Mouse (Mus musculus): Measurements from ENCODE around the gene 9230112D13Rik. TPM values are rescaled to one million over a fixed set of nuclear protein-coding genes. Genes with fewer than 3 reads are reported as not detected.
A peak's percentile ranks its signal among the peaks of the same experiment; 100 is the strongest.

9230112D13Rik gene
- total and polyA plus RNA-seq, 3 experiments = 1.6 to 1.9 (median 1.7) TPM

DNA sequence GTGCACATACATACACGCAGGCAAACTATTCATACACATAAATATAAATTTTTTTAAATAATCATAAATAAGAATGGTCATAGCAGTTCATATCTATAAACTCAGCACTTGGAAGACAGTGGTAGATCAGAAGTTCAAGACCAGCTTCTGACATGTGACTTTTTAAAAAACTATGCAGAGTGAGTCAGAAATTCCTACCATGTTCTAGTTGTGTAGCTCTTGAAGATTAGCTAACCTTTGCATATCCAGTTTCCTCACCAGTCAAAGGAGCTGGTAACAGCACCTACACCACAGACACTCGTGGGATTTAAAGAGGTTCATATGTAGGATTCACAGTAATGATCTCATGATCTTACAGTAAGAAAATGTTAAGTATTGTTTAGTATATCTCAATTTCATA lies 29.9 kb downstream of the 9230112D13Rik start:
- in situ Hi-C loops (cut with MboI; ENCODE audit: low pct_ligation_motif_present, low pct_unique_long_range_greater_than_20kb, low sequenced_read_pairs) (loop anchor here (10.0 kb wide), 1 partner anchor 48 kb away; no protein-coding TSS in a partner anchor), dilution Hi-C loops (cut with MboI; ENCODE audit: extremely low pct_ligation_motif_present, extremely low pct_unique_long_range_greater_than_20kb, low sequenced_read_pairs) (no loop called here)
- Histone ChIP-seq H3K4me1 (ENCODE audit: control insufficient read depth in 1 of 2, insufficient read depth in 2 of 2) (peaks cover 13 to 91% of the 10 kb centered on the region in 2 experiments), H3K36me3 (replicated peaks in 1 of 2; ENCODE audit: control insufficient read depth in 1 of 2, insufficient read depth in 1 of 2, low read length in 1 of 2) (peaks cover 0 to 2% of the 10 kb centered on the region in 2 experiments), H3K4me2 (ENCODE audit: insufficient read depth, low read depth, poor library complexity, severe bottlenecking) (no peak overlapping the region; the same call in 1 of the 2 replicates), H3K27me3 (replicated peaks) (no peaks in the 10 kb centered on the region), H3K4me3 (replicated peaks in 1 of 3; ENCODE audit: low read depth in 2 of 3, low read length in 2 of 3, poor library complexity in 1 of 3) (no peak overlapping the region), H3K9me3 (replicated peaks; ENCODE audit: low read length) (no peaks in the 10 kb centered on the region), H3K9ac (ENCODE audit: insufficient read depth, low read depth) (no peak overlapping the region), H3K27ac (ENCODE audit: insufficient read depth, low read depth) (no peak overlapping the region), H3K79me2 (replicated peaks; ENCODE audit: control insufficient read depth, extremely low read depth, insufficient read depth, poor library complexity, severe bottlenecking) (peaks cover 78% of the 10 kb centered on the region)
- TF ChIP-seq JUND (conservative IDR thresholded peaks at IDR 0.05; ENCODE audit: low read depth, low read length) (peak; percentile 94), EP300 (IDR thresholded peaks at IDR 0.05; ENCODE audit: low read length) (peak; percentile 76), TBP (conservative IDR thresholded peaks at IDR 0.05; ENCODE audit: low read depth, low read length) (no peak), ELF1 (IDR thresholded peaks at IDR 0.05; ENCODE audit: low read depth, low read length) (no peak), HCFC1 (IDR thresholded peaks at IDR 0.05; ENCODE audit: low read depth, low read length) (no peak), GABPA (IDR thresholded peaks at IDR 0.05; ENCODE audit: insufficient replicate concordance, low read depth, low read length) (no peak), SMC3 (IDR thresholded peaks at IDR 0.05; ENCODE audit: low read depth, low read length) (no peak), CTCF (conservative IDR thresholded peaks at IDR 0.05 in 1 of 2, IDR thresholded peaks at IDR 0.05 in 1 of 2; ENCODE audit: low read depth in 2 of 2, low read length in 2 of 2) (no peak), RCOR1 (conservative IDR thresholded peaks at IDR 0.05; ENCODE audit: low read depth, low read length) (no peak), MYC (IDR thresholded peaks at IDR 0.05; ENCODE audit: low read depth, low read length) (peak; percentile 68; the same call in 1 of the 2 replicates), JUN (IDR thresholded peaks at IDR 0.05; ENCODE audit: insufficient read depth, low read depth, low read length) (peak; percentile 90), E2F4 (IDR thresholded peaks at IDR 0.05; ENCODE audit: insufficient replicate concordance, low read depth, low read length) (no peak), ETS1 (conservative IDR thresholded peaks at IDR 0.05; ENCODE audit: low read depth, low read length) (peak; percentile 67), NELFE (IDR thresholded peaks at IDR 0.05; ENCODE audit: low read depth, low read length) (no peak), CHD2 (IDR thresholded peaks at IDR 0.05; ENCODE audit: low read length) (no peak), ZKSCAN1 (IDR thresholded peaks at IDR 0.05; ENCODE audit: borderline replicate concordance, low read depth, low read length) (no peak), ZNF384 (IDR thresholded peaks at IDR 0.05; ENCODE audit: low read depth, low read length) (peak; percentile 77), MEF2A (IDR thresholded peaks at IDR 0.05; ENCODE audit: borderline replicate concordance, low read depth, low read length) (no peak), USF2 (conservative IDR thresholded peaks at IDR 0.05; ENCODE audit: low read depth, low read length) (0 out of 2 replicates have a peak, but pooled peaks have one; percentile 10)
- peak; percentile 72 for DNase-seq (ENCODE audit: extremely low read depth)

DNA sequence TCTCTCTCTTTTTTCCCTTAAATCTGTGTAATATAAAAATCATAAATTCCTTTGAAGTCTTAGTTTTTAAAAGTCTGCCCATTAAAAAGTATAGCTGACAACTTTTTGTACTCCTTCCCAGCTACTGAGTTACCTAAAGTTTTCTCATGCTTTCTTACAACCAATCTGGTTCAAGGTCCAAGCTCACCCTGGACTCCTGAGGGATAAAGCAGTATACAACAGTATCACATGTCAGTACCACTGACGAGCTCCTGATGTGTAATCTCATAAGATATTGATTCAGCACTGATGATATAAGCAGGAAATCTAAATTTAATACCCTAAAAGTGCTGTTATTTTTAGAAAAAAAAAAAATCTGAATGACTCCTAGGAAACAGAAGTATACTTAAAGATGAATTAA lies 31.6 kb downstream of the 9230112D13Rik start:
- Histone ChIP-seq H3K36me3 (replicated peaks in 1 of 2; ENCODE audit: control insufficient read depth in 1 of 2, insufficient read depth in 1 of 2, low read length in 1 of 2) (peaks cover 0 to 2% of the 10 kb centered on the region in 2 experiments), H3K9me3 (replicated peaks; ENCODE audit: low read length) (no peaks in the 10 kb centered on the region), H3K27me3 (replicated peaks) (no peaks in the 10 kb centered on the region), H3K4me3 (replicated peaks in 1 of 3; ENCODE audit: low read depth in 2 of 3, low read length in 2 of 3, poor library complexity in 1 of 3) (no peak overlapping the region), H3K79me2 (replicated peaks; ENCODE audit: control insufficient read depth, extremely low read depth, insufficient read depth, poor library complexity, severe bottlenecking) (peaks cover 76% of the 10 kb centered on the region), H3K4me1 (ENCODE audit: control insufficient read depth in 1 of 2, insufficient read depth in 2 of 2) (peaks cover 13 to 90% of the 10 kb centered on the region in 2 experiments), H3K9ac (ENCODE audit: insufficient read depth, low read depth) (no peak overlapping the region), H3K4me2 (ENCODE audit: insufficient read depth, low read depth, poor library complexity, severe bottlenecking) (no peak overlapping the region), H3K27ac (ENCODE audit: insufficient read depth, low read depth) (no peak overlapping the region)
- no peak for DNase-seq (ENCODE audit: extremely low read depth)
- in situ Hi-C loops (cut with MboI; ENCODE audit: low pct_ligation_motif_present, low pct_unique_long_range_greater_than_20kb, low sequenced_read_pairs) (loop anchor here (10.0 kb wide), 1 partner anchor 46 kb away; no protein-coding TSS in a partner anchor), dilution Hi-C loops (cut with MboI; ENCODE audit: extremely low pct_ligation_motif_present, extremely low pct_unique_long_range_greater_than_20kb, low sequenced_read_pairs) (no loop called here)
- no peak for TF ChIP-seq USF2 (conservative IDR thresholded peaks at IDR 0.05; ENCODE audit: low read depth, low read length)
- TF ChIP-seq ZC3H11A (IDR thresholded peaks at IDR 0.05; ENCODE audit: low read depth, low read length) = no peak
- no peak for TF ChIP-seq TBP (conservative IDR thresholded peaks at IDR 0.05; ENCODE audit: low read depth, low read length)
- no peak for TF ChIP-seq MAZ (IDR thresholded peaks at IDR 0.05; ENCODE audit: low read depth, low read length)
- TF ChIP-seq RCOR1 (conservative IDR thresholded peaks at IDR 0.05; ENCODE audit: low read depth, low read length) = no peak
